8 mouse cellular contexts compared by ENCODE assay signal in the genomic region with DNA sequence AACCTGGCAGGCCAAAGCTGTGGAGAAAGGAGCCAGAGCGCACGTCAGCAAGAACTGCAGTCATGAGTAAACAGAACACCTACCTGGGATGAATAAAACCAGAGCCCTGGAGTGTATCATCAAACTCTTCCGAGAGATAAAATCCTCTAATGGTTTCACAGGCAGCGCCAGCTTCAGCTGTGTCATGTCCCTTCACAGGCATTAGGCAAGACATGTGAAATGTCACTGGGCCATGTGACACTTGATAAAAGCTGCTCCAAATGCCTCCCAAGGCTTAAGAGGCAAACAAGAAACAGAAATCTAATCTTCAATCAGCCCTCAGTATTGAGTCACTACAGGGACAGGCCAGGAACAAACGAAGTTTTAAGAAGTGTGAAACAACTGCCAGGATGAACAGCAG.
DNase-seq lines count a peak whose midpoint lies in the region; ATAC-seq and TF ChIP-seq lines count a peak whose summit lies in the region.

No protein-coding gene starts in this region.

- 14% methylated on average over 5 of the region's 5 CpGs for WGBS in heart, embryonic 13.5 days
- WGBS in lung, postnatal 0 days = 33% methylated on average over 5 of the region's 5 CpGs

- H3K4me2 ChIP-seq in heart, embryonic 13.5 days = no peak overlapping the region
- H3K4me2 ChIP-seq in lung, postnatal 0 days (replicated peaks; ENCODE audit: low read depth, low read length) = peak overlapping the region; percentile 6; the same call in 1 of the 2 replicates

- H3K9ac ChIP-seq in heart, embryonic 13.5 days = no peak overlapping the region
- no peak overlapping the region for H3K9ac ChIP-seq in lung, postnatal 0 days (replicated peaks; ENCODE audit: low read depth)

- peak overlapping the region; percentile 77 for H3K27ac ChIP-seq in heart, embryonic 13.5 days (replicated peaks)
- H3K27ac ChIP-seq in lung, postnatal 0 days (ENCODE audit: low read length) = peak overlapping the region; percentile 54

- peaks cover 76% of the 10 kb centered on the region for H3K4me1 ChIP-seq in heart, embryonic 13.5 days
- peaks cover 35% of the 10 kb centered on the region for H3K4me1 ChIP-seq in lung, postnatal 0 days (ENCODE audit: insufficient read depth, low read depth, low read length)

- no peaks in the 10 kb centered on the region for H3K9me3 ChIP-seq in heart, embryonic 13.5 days
- no peaks in the 10 kb centered on the region for H3K9me3 ChIP-seq in lung, postnatal 0 days (ENCODE audit: low read length)

- no peak for TF ChIP-seq CTCF in lung, postnatal 0 days (IDR thresholded peaks at IDR 0.05)

- TF ChIP-seq EP300 in lung, postnatal 0 days (IDR thresholded peaks at IDR 0.05) = peak; percentile 93

- H3K27me3 ChIP-seq in heart, embryonic 13.5 days (replicated peaks) = no peaks in the 10 kb centered on the region
- no peaks in the 10 kb centered on the region for H3K27me3 ChIP-seq in lung, postnatal 0 days (replicated peaks; ENCODE audit: insufficient read depth, low read length)

- no peak for ATAC-seq in heart, embryonic 13.5 days (ENCODE audit: extremely low read depth, insufficient number of reproducible peaks, low FRiP score, low TSS enrichment)
- ATAC-seq in lung, postnatal 0 days = peak; percentile 75

- H3K36me3 ChIP-seq in heart, embryonic 13.5 days = peaks cover 14% of the 10 kb centered on the region
- no peaks in the 10 kb centered on the region; the same call in 1 of the 2 replicates for H3K36me3 ChIP-seq in lung, postnatal 0 days (ENCODE audit: insufficient read depth, low read length)

- H3K4me3 ChIP-seq in heart, embryonic 13.5 days = no peak overlapping the region
- H3K4me3 ChIP-seq in lung, postnatal 0 days (ENCODE audit: low read depth, low read length) = no peak overlapping the region

- DNase-seq in adrenal gland, adult (ENCODE audit: inconsistent age in 2 of 2, low spot score in 1 of 2) = peak; percentile 72 to 90
- DNase-seq in adrenal gland, postnatal 25 days = no peak
- peak; percentile 49 for DNase-seq in T-cell, adult 2 months (ENCODE audit: low spot score)
- DNase-seq in lung, postnatal 0 days (ENCODE audit: low spot score) = peak; percentile 92
- no peak for DNase-seq in cerebellum, adult 9-10 months
- no peak for DNase-seq in layer of hippocampus, adult 9-11 months
- DNase-seq in spleen, postnatal 4 days (ENCODE audit: low spot score in 2 of 2) = no peak

Comparison
In these comparisons a context has a peak if more than half of its experiments do, and no peak if none do; other contexts are left out.
1. DNase-seq: peak in adrenal gland, adult (2 of 2), T-cell, adult 2 months (single experiment) and lung, postnatal 0 days (single experiment); none in adrenal gland, postnatal 25 days (single experiment), cerebellum, adult 9-10 months (single experiment), layer of hippocampus, adult 9-11 months (single experiment) and spleen, postnatal 4 days (0 of 2).